Mouse (Mus musculus) urinary bladder, postnatal 4 days (tissue): ENCODE results near the gene Rpp40.

ENCODE experiments used
- DNase-seq, 2 experiments: peaks; one replicate each; pipeline ENCODE4 v3.0.0; 2021 to 2022; ENCODE audit warnings: low spot score in 2 of 2

The Rpp40 gene

DNA sequence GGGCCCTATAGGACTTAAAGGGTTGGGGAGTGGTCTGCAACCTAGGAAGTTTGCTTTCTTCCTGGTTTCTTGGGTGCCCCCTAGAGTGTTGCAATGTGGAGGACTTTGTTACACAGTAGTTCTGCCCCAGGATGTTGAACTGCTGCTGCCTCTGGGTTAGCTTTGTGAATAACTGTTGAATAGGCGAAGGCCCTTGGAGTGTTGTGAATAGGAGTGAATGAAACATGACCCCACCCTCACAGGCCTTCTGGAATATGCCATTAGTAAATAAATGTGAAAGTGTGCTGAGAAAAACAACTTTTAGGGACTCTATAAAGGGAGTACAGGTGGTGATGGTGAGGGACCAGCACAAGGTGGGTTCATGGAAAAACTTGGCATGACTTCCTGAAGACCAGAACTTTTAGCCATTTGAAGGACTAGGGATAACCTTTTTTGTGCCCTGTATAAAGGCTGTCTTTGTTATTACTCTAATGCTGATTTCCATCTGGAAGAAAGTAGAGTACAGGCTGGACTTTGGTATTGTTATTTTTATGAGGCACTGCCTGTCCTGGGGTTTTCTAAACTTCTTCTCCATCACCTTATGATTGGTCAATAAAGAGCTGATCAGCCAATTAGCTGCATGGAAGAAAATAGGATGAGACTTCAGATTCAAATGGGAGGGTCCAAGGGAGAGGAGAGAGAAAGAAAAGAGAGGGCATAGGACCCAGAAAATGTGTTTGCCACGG is 53.1 kb downstream of the Rpp40 start:
- no peak for DNase-seq

DNA sequence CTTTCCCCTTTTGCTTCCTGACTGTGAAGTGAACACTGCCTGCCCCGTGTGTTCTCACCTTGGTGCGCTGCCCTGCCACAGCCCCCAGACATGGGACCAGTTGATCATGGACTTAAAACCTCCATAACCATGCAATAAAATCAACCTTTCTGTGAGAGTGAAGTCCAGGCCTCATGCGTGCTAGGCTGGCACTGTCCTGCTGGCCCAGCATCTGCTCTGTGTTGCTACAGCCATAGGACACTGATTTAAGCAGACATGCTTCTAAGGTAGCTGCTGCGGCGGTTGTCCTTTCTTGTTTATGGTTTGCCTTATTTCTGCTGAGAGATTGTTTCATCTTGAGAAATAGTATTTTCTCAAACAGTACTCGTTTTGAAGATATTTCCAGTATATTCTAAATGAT is 54.6 kb downstream of the Rpp40 start:
- no peak for DNase-seq

DNA sequence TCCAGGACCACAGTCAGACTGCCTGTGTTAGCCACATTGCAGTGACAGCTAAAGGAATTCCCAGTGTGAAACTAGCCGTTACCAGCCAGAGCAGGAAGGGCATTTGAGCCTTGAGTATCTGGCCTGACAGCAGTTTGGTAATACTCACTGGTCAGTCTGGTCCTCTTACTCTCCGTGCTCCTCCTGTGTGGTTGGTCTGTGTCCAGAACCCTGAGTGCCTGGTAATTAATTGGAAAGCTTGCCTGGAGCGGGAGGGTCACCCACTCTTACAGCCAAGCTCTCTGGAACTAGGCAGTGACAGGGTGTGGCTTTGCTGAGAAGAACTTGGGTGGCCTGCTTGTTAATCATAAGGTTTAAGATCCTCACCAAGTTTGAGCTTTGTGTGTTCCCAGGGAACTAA is 57.5 kb downstream of the Rpp40 start:
- peak in 1 of 2 experiments; percentile 20 for DNase-seq

DNA sequence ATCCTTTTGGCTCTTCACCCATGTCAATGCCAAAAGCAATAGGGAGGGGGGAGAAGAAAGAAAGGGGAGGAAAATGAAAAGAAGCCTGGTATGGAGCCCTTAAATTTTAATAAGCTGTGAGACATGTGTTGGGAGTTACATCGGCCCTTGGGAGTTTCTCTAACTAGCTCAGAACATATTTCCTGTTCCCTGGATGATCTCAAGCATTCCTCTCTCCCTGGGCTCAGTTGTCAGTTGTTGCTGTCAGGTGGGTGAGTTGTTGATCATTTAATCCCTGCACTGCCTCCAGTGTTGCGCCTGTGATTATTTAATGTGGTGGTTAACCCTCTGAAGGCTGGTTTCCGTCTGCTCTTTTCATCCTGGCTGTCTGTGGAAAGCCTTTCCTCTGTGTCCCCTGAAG is 60.9 kb downstream of the Rpp40 start:
- no peak for DNase-seq
